Mouse (Mus musculus) lung, postnatal 0 days (tissue): ENCODE measurements around the gene Lypd5. TPM values are rescaled to one million over a fixed set of nuclear protein-coding genes. Genes with fewer than 3 reads are reported as not detected.
"Not testable (repeated sequence)": the region's sequence is repeated elsewhere in the genome, so short reads cannot be mapped to it uniquely, and the experiment has no call there.

ENCODE experiments used
- ATAC-seq: fragments of 200-750 bp; cut with Nextera tagmentation; 2 replicates; pipeline ENCODE4 v1.8.0; 2017; ENCODE audit warnings: moderate library complexity
- DNase-seq: peaks from one replicate; pipeline ENCODE4 v3.0.0-alpha.2; 2016; ENCODE audit warnings: low spot score
- H3K27ac ChIP-seq: fragments of 300-500 bp; sonication (generic); 2 replicates; pipeline ENCODE4 v1.5.1; 2014; ENCODE audit warnings: antibody characterized with exemption, mild to moderate bottlenecking, low read length, mixed read lengths
- H3K27me3 ChIP-seq: fragments of 300-500 bp; sonication (generic); replicated peaks from 2 replicates; pipeline ENCODE4 v1.6.1; 2014; ENCODE audit warnings: low read length, mixed read lengths; ENCODE audit not compliant: insufficient read depth
- H3K36me3 ChIP-seq: fragments of 300-500 bp; sonication (generic); 2 replicates; pipeline ENCODE4 v1.6.1; 2014; ENCODE audit warnings: low read length, mixed read lengths; ENCODE audit not compliant: insufficient read depth
- H3K4me1 ChIP-seq: fragments of 300-500 bp; sonication (generic); 2 replicates; pipeline ENCODE4 v1.6.1; 2014; ENCODE audit warnings: antibody characterized with exemption, low read depth, low read length, mixed read lengths; ENCODE audit not compliant: insufficient read depth
- H3K4me2 ChIP-seq: fragments of 300-500 bp; sonication (generic); replicated peaks from 2 replicates; pipeline ENCODE4 v1.6.1; 2014; ENCODE audit warnings: low read depth, mild to moderate bottlenecking, low read length, moderate library complexity, mixed read lengths
- H3K4me3 ChIP-seq: fragments of 300-500 bp; sonication (generic); 2 replicates; pipeline ENCODE4 v1.5.1; 2014; ENCODE audit warnings: low read depth, low read length
- H3K9ac ChIP-seq: fragments of 300-500 bp; sonication (generic); replicated peaks from 2 replicates; pipeline ENCODE4 v1.6.1; 2014; ENCODE audit warnings: low read depth, mild to moderate bottlenecking
- H3K9me3 ChIP-seq: fragments of 300-500 bp; sonication (generic); 2 replicates; pipeline ENCODE4 v1.6.1; 2016; ENCODE audit warnings: low read length, mixed read lengths
- CTCF ChIP-seq: IDR thresholded peaks from 2 replicates; pipeline ENCODE4 v1.5.1; 2016; ENCODE audit warnings: antibody characterized with exemption, mild to moderate bottlenecking
- EP300 ChIP-seq: IDR thresholded peaks from 2 replicates; pipeline ENCODE4 v1.6.1; 2016; ENCODE audit warnings: antibody characterized with exemption, mild to moderate bottlenecking, control low read depth
- WGBS: fragments of 180-500 bp; shearing (Covaris S2); extraction: QIAGEN DNeasy Blood & Tissue Kit; methylation state at CpG from one replicate; pipeline ENCODE4 v1.1.7; 2014; 5-methylcytosine and 5-hydroxymethylcytosine counted together
- polyA plus RNA-seq: library from polyadenylated mRNA; unstranded; fragments of >200 nt; fragmentation: Nextera tagmentation; extraction: Ambion mirVana; gene quantifications from 2 replicates; pipeline ENCODE4 v1.2.1, GENCODE M21; 2015

Lypd5 gene
- polyA plus RNA-seq, 1 experiment from 2014 or later, result not detected

- TF ChIP-seq EP300 (no peak), CTCF (no peak)
- ATAC-seq (no peak), DNase-seq (no peak)
- no peak overlapping the region for H3K4me3 ChIP-seq
- H3K27ac ChIP-seq, result no peak overlapping the region
- H3K9ac ChIP-seq, result no peak overlapping the region
- no peaks in the 10 kb centered on the region for H3K36me3 ChIP-seq
- no peaks in the 10 kb centered on the region for H3K4me1 ChIP-seq
- WGBS, result 76% methylated on average over 2 of the region's 3 CpGs
- no peaks in the 10 kb centered on the region for H3K27me3 ChIP-seq
- H3K4me2 ChIP-seq, result no peak overlapping the region
- H3K9me3 ChIP-seq, result no peaks in the 10 kb centered on the region
Measured at GRCm38 (mm10) chr7:24394054-24394453, 45.1 kb downstream of the Lypd5 start.

DNA sequence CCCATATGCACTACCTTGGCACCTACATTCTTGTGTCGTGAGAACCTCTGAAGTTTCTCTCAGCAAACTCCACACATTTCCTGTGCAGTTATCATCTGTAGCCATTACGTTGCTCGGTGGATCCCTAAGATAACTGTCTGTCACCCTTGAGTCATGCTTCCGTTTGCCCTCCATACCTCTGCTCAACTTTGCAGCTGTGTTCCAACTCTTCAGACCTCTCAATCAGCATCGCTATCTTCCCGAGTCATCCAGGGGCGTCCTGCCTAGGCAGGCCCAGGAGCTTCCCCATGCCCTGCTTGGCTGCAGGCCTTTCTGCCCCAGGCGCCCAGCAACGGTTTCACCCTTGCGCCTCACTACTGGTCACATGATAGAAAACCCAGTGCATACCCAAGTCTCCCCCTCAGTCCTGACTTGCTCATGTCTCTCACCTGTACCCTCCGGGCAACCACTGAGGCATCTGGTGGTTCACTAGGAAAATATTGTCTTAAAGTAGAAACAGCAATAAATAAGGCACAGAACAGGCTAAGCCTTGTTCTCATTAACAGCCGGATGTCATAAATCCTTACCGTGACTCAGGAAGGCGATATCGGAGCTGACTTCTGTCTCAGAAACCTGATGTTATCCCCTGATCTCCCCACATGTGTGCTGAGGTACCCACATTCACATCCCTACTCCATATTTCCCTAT lies 45.6 kb downstream of the Lypd5 start:
- ATAC-seq, result no peak

GRCm38 (mm10) chr7:24396832-24397231 lies 47.8 kb downstream of the Lypd5 start:
- no peaks in the 10 kb centered on the region for H3K4me1 ChIP-seq
- WGBS, result 64% methylated on average over 11 of the region's 11 CpGs
- no peak for ATAC-seq
- TF ChIP-seq CTCF (no peak), EP300 (no peak)
- no peaks in the 10 kb centered on the region for H3K36me3 ChIP-seq
- H3K4me2 ChIP-seq, result no peak overlapping the region
- H3K27me3 ChIP-seq, result no peaks in the 10 kb centered on the region
- no peak for DNase-seq
- no peak overlapping the region for H3K9ac ChIP-seq
- no peak overlapping the region for H3K27ac ChIP-seq
- no peaks in the 10 kb centered on the region for H3K9me3 ChIP-seq
- H3K4me3 ChIP-seq, result no peak overlapping the region

More for the DNA sequence above, 45.6 kb downstream of the Lypd5 start:
- H3K4me3 ChIP-seq, result no peak overlapping the region
- H3K9me3 ChIP-seq, result no peaks in the 10 kb centered on the region
- 74% methylated on average over 15 of the region's 15 CpGs for WGBS
- no peak overlapping the region for H3K27ac ChIP-seq
- no peak overlapping the region for H3K9ac ChIP-seq
- H3K27me3 ChIP-seq, result no peaks in the 10 kb centered on the region
- no peak overlapping the region for H3K4me2 ChIP-seq
- H3K4me1 ChIP-seq, result no peaks in the 10 kb centered on the region
- H3K36me3 ChIP-seq, result no peaks in the 10 kb centered on the region
- TF ChIP-seq EP300, result no peak
- no peak for TF ChIP-seq CTCF
- DNase-seq, result no peak

DNA sequence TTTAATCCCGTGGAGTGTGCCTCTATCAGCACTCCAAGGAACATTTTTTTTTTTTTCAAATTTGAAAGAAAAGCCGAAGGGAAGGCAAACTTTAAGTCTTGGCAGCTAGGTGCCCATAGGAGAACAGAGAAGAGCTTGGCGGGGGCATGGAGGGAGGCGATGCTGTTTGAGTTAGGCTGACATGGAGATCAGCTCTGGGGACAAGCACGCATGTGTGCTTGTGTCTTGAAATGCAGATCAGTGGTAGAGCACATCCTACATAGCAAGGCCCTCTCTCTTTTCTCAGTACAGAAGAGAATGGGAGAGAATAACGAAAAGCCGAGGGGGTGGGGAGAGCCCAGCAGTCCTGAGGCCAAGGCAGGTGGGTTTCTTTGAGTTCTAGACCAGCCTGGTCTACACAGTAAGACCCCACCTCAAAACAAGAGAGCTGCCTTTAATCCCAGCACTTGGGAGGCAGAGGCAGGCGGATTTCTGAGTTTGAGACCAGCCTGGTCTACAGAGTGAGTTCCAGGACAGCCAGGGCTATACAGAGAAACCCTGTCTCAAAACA lies 49.4 kb downstream of the Lypd5 start:
- no peak for DNase-seq
- WGBS, result 94% methylated on average over 8 of the region's 8 CpGs
- H3K4me2 ChIP-seq, result no peak overlapping the region
- no peak overlapping the region for H3K27ac ChIP-seq
- no peaks in the 10 kb centered on the region for H3K36me3 ChIP-seq
- H3K4me3 ChIP-seq, result no peak overlapping the region
- H3K27me3 ChIP-seq, result no peaks in the 10 kb centered on the region
- H3K9ac ChIP-seq, result no peak overlapping the region
- no peaks in the 10 kb centered on the region for H3K9me3 ChIP-seq
- TF ChIP-seq CTCF, result no peak
- TF ChIP-seq EP300, result no peak
- H3K4me1 ChIP-seq, result no peaks in the 10 kb centered on the region
- ATAC-seq, result no peak

DNA sequence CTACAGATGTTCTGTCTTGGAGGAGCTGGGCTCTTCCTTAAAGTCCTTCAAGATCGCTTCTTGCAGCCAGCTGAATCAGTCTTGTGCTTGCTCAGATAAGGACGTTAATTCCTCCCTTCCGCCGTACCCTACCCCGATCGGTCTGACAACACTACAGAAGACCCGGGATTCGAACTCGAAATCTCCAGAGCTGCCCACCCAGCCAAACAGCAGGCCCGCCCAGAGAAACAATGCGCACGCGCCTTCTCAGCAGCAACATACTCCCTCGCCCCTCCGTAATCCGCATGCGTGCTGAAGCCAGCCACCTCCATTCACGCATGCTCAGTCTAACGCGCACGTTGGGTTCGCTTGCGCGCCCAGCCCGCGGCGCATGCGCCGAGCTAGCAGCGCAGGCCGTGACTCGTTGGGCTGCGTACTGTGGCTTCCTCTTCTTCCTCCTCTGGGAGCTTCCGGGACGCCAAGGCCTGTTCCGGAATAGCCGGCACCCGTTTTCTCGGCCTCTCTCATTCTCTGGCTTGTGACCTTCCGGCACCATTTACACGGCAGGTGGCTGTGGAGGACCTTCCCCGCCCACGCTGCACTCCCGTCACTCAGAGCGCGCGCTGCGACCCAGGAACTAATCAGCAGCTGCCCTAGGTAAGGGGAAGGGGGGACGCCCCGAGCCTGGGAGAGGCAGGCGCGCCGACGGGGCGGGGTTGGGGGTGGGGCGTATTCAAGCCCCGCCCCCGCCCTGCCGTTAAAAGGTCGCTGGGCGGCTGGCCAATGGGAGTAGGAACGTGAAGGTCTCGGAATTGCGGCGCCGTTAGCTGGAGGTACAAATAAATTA lies 50.5 kb downstream of the Lypd5 start, which contains the start of gene Smg9:
TSS of gene Smg9 (plus strand) at position 364 of the 826 bp plus-strand sequence.
- Histone ChIP-seq H3K27ac (peak within 1 kb of the TSS; percentile 96), H3K4me2 (peak within 1 kb of the TSS; percentile 54), H3K4me1 (no peaks in the 10 kb centered on the region), H3K36me3 (no peaks in the 10 kb centered on the region), H3K4me3 (peak within 1 kb of the TSS; percentile 53), H3K9ac (peak within 1 kb of the TSS; percentile 62), H3K9me3 (no peaks in the 10 kb centered on the region), H3K27me3 (no peaks in the 10 kb centered on the region)
- ATAC-seq, result peak; percentile 97
- TF ChIP-seq CTCF (no peak), EP300 (0 out of 2 replicates have a peak, but pooled peaks have one; percentile 29)
- 3% methylated on average over 66 of the region's 66 CpGs for WGBS
- DNase-seq, result peak; percentile 99

- TF ChIP-seq CTCF (no peak), EP300 (no peak)
- Histone ChIP-seq H3K4me3 (peak overlapping the region; percentile 53), H3K9ac (peak overlapping the region; percentile 62), H3K4me1 (no peaks in the 10 kb centered on the region), H3K27ac (peak overlapping the region; percentile 96), H3K9me3 (no peaks in the 10 kb centered on the region), H3K27me3 (no peaks in the 10 kb centered on the region), H3K4me2 (peak overlapping the region; percentile 54), H3K36me3 (no peaks in the 10 kb centered on the region)
- no peak for ATAC-seq
- 9% methylated on average over 3 of the region's 3 CpGs for WGBS
- no peak for DNase-seq
Measured at GRCm38 (mm10) chr7:24400082-24400452, 51.1 kb downstream of the Lypd5 start.

GRCm38 (mm10) chr7:24400489-24400888 lies 51.5 kb downstream of the Lypd5 start:
- H3K27me3 ChIP-seq, H3K9ac ChIP-seq, H3K4me1 ChIP-seq, H3K4me3 ChIP-seq, ATAC-seq, H3K36me3 ChIP-seq, H3K27ac ChIP-seq, H3K9me3 ChIP-seq, DNase-seq: not testable (repeated sequence)
- H3K4me2 ChIP-seq, result 0 out of 2 replicates have a peak overlapping the region, but pooled peaks have one; percentile 54
- WGBS, result 84% methylated on average over 4 of the region's 4 CpGs
